Mouse (Mus musculus): ENCODE measurements around the gene 4933424G06Rik. TPM values are rescaled to one million over a fixed set of nuclear protein-coding genes. Genes with fewer than 3 reads are reported as not detected.

The 4933424G06Rik gene
- total and polyA plus RNA-seq, 2 experiments = not detected

GRCm38 (mm10) chr1:36784365-36785134 is 74.6 kb downstream of the 4933424G06Rik start:
- 4% methylated on average over 20 of the region's 20 CpGs for WGBS
- Histone ChIP-seq H3K27me3 (ENCODE audit: control insufficient read depth, insufficient read depth, low read length) (no peaks in the 10 kb centered on the region), H3K9ac (ENCODE audit: low read depth, low read length) (no peak overlapping the region), H3K79me2 (ENCODE audit: control insufficient read depth, insufficient read depth, low read length) (no peaks in the 10 kb centered on the region), H3K4me3 (ENCODE audit: insufficient read depth, low read depth, low read length) (no peak overlapping the region), H3K36me3 (ENCODE audit: control insufficient read depth, insufficient read depth, low read length) (no peaks in the 10 kb centered on the region), H3K27ac (replicated peaks; ENCODE audit: insufficient read depth, low read depth, low read length) (no peak overlapping the region), H3K4me1 (ENCODE audit: control insufficient read depth, insufficient read depth, low read length) (peaks cover 9% of the 10 kb centered on the region; the same call in 1 of the 2 replicates)
- TF ChIP-seq CTCF (IDR thresholded peaks at IDR 0.05; ENCODE audit: low read depth, low read length) (peak; percentile 83), POLR2A (IDR thresholded peaks at IDR 0.05; ENCODE audit: extremely low read depth, insufficient read depth, low read length) (no peak)
- DNase-seq (ENCODE audit: extremely low read depth, low read depth, low spot score) = peak; percentile 80

GRCm38 (mm10) chr1:36785238-36785641 is 75.3 kb downstream of the 4933424G06Rik start:
- Histone ChIP-seq H3K27ac (replicated peaks; ENCODE audit: insufficient read depth, low read depth, low read length) (no peak overlapping the region), H3K79me2 (ENCODE audit: control insufficient read depth, insufficient read depth, low read length) (no peaks in the 10 kb centered on the region), H3K36me3 (ENCODE audit: control insufficient read depth, insufficient read depth, low read length) (no peaks in the 10 kb centered on the region), H3K27me3 (ENCODE audit: control insufficient read depth, insufficient read depth, low read length) (no peaks in the 10 kb centered on the region), H3K4me1 (ENCODE audit: control insufficient read depth, insufficient read depth, low read length) (peaks cover 9% of the 10 kb centered on the region; the same call in 1 of the 2 replicates), H3K4me3 (ENCODE audit: insufficient read depth, low read depth, low read length) (no peak overlapping the region), H3K9ac (ENCODE audit: low read depth, low read length) (no peak overlapping the region)
- WGBS = 4% methylated on average over 16 of the region's 16 CpGs
- DNase-seq (ENCODE audit: extremely low read depth, low read depth, low spot score) = no peak
- TF ChIP-seq CTCF (IDR thresholded peaks at IDR 0.05; ENCODE audit: low read depth, low read length) = no peak
- TF ChIP-seq POLR2A (IDR thresholded peaks at IDR 0.05; ENCODE audit: extremely low read depth, insufficient read depth, low read length) = no peak

- Histone ChIP-seq H3K4me1 (ENCODE audit: control insufficient read depth, insufficient read depth, low read length) (peaks cover 6% of the 10 kb centered on the region; the same call in 1 of the 2 replicates), H3K36me3 (ENCODE audit: control insufficient read depth, insufficient read depth, low read length) (no peaks in the 10 kb centered on the region), H3K27ac (replicated peaks; ENCODE audit: insufficient read depth, low read depth, low read length) (no peak overlapping the region), H3K79me2 (ENCODE audit: control insufficient read depth, insufficient read depth, low read length) (no peaks in the 10 kb centered on the region), H3K9ac (ENCODE audit: low read depth, low read length) (no peak overlapping the region), H3K27me3 (ENCODE audit: control insufficient read depth, insufficient read depth, low read length) (no peaks in the 10 kb centered on the region), H3K4me3 (ENCODE audit: insufficient read depth, low read depth, low read length) (no peak overlapping the region)
- TF ChIP-seq CTCF (IDR thresholded peaks at IDR 0.05; ENCODE audit: low read depth, low read length) (peak; percentile 44), POLR2A (IDR thresholded peaks at IDR 0.05; ENCODE audit: extremely low read depth, insufficient read depth, low read length) (no peak)
- no peak for DNase-seq (ENCODE audit: extremely low read depth, low read depth, low spot score)
- WGBS = 93% methylated on average over 7 of the region's 7 CpGs
Measured at GRCm38 (mm10) chr1:36786377-36786776, 76.4 kb downstream of the 4933424G06Rik start.

GRCm38 (mm10) chr1:36789416-36789815 is 79.5 kb downstream of the 4933424G06Rik start:
- no peak overlapping the region for H3K4me3 ChIP-seq (ENCODE audit: insufficient read depth, low read depth, low read length)
- 81% methylated on average over 8 of the region's 8 CpGs for WGBS
- no peak overlapping the region for H3K9ac ChIP-seq (ENCODE audit: low read depth, low read length)
- no peaks in the 10 kb centered on the region for H3K79me2 ChIP-seq (ENCODE audit: control insufficient read depth, insufficient read depth, low read length)
- H3K36me3 ChIP-seq (ENCODE audit: control insufficient read depth, insufficient read depth, low read length) = peaks cover 11% of the 10 kb centered on the region; the same call in 1 of the 2 replicates
- peaks cover 6% of the 10 kb centered on the region; the same call in 1 of the 2 replicates for H3K4me1 ChIP-seq (ENCODE audit: control insufficient read depth, insufficient read depth, low read length)
- no peak for TF ChIP-seq CTCF (IDR thresholded peaks at IDR 0.05; ENCODE audit: low read depth, low read length)
- TF ChIP-seq POLR2A (IDR thresholded peaks at IDR 0.05; ENCODE audit: extremely low read depth, insufficient read depth, low read length) = no peak
- H3K27ac ChIP-seq (replicated peaks; ENCODE audit: insufficient read depth, low read depth, low read length) = no peak overlapping the region
- no peaks in the 10 kb centered on the region for H3K27me3 ChIP-seq (ENCODE audit: control insufficient read depth, insufficient read depth, low read length)
- DNase-seq (ENCODE audit: extremely low read depth, low read depth, low spot score) = no peak

- TF ChIP-seq CTCF (IDR thresholded peaks at IDR 0.05; ENCODE audit: low read depth, low read length) (no peak), POLR2A (IDR thresholded peaks at IDR 0.05; ENCODE audit: extremely low read depth, insufficient read depth, low read length) (no peak)
- H3K9ac ChIP-seq (ENCODE audit: low read depth, low read length) = no peak overlapping the region
- no peak for DNase-seq (ENCODE audit: extremely low read depth, low read depth, low spot score)
- H3K27ac ChIP-seq (replicated peaks; ENCODE audit: insufficient read depth, low read depth, low read length) = no peak overlapping the region
- 93% methylated on average over 7 of the region's 7 CpGs for WGBS
- H3K4me3 ChIP-seq (ENCODE audit: insufficient read depth, low read depth, low read length) = no peak overlapping the region
- no peaks in the 10 kb centered on the region for H3K79me2 ChIP-seq (ENCODE audit: control insufficient read depth, insufficient read depth, low read length)
- H3K4me1 ChIP-seq (ENCODE audit: control insufficient read depth, insufficient read depth, low read length) = no peaks in the 10 kb centered on the region
- no peaks in the 10 kb centered on the region for H3K27me3 ChIP-seq (ENCODE audit: control insufficient read depth, insufficient read depth, low read length)
- H3K36me3 ChIP-seq (ENCODE audit: control insufficient read depth, insufficient read depth, low read length) = peaks cover 43% of the 10 kb centered on the region
Measured at GRCm38 (mm10) chr1:36796711-36797110, 86.8 kb downstream of the 4933424G06Rik start.

- no peak for DNase-seq (ENCODE audit: extremely low read depth, low read depth, low spot score)
- Histone ChIP-seq H3K27ac (replicated peaks; ENCODE audit: insufficient read depth, low read depth, low read length) (no peak overlapping the region), H3K36me3 (ENCODE audit: control insufficient read depth, insufficient read depth, low read length) (peaks cover 43% of the 10 kb centered on the region), H3K79me2 (ENCODE audit: control insufficient read depth, insufficient read depth, low read length) (no peaks in the 10 kb centered on the region), H3K4me1 (ENCODE audit: control insufficient read depth, insufficient read depth, low read length) (no peaks in the 10 kb centered on the region), H3K27me3 (ENCODE audit: control insufficient read depth, insufficient read depth, low read length) (no peaks in the 10 kb centered on the region), H3K4me3 (ENCODE audit: insufficient read depth, low read depth, low read length) (no peak overlapping the region), H3K9ac (ENCODE audit: low read depth, low read length) (no peak overlapping the region)
- 80% methylated on average over 10 of the region's 10 CpGs for WGBS
- TF ChIP-seq POLR2A (IDR thresholded peaks at IDR 0.05; ENCODE audit: extremely low read depth, insufficient read depth, low read length) = no peak
- TF ChIP-seq CTCF (IDR thresholded peaks at IDR 0.05; ENCODE audit: low read depth, low read length) = no peak
Measured at GRCm38 (mm10) chr1:36797481-36797880, 87.5 kb downstream of the 4933424G06Rik start.
